Mouse (Mus musculus) stomach, embryonic 16.5 days (tissue): ENCODE data around the gene Fxyd4. TPM values are rescaled to one million over a fixed set of nuclear protein-coding genes. Genes with fewer than 3 reads are reported as not detected.
A peak's percentile ranks its signal among the peaks of the same experiment; 100 is the strongest.

Experiments used
- ATAC-seq: fragments of 200-750 bp; cut with Nextera tagmentation; 2 replicates; pipeline ENCODE4 v1.8.0; 2017; ENCODE audit warnings: moderate number of reproducible peaks, moderate TSS enrichment; ENCODE audit not compliant: insufficient read depth, low FRiP score
- H3K27ac ChIP-seq: fragments of 300-500 bp; sonication (generic); 2 replicates; pipeline ENCODE4 v1.5.1; 2014; ENCODE audit warnings: low read length
- H3K27me3 ChIP-seq: fragments of 300-500 bp; sonication (generic); 2 replicates; pipeline ENCODE4 v1.6.1; 2014; ENCODE audit warnings: low read length, control low read depth, mixed read lengths; ENCODE audit not compliant: control insufficient read depth, insufficient read depth
- H3K36me3 ChIP-seq: fragments of 300-500 bp; sonication (generic); 2 replicates; pipeline ENCODE4 v1.6.1; 2014; ENCODE audit warnings: low read length; ENCODE audit not compliant: control insufficient read depth, insufficient read depth
- H3K4me1 ChIP-seq: fragments of 300-500 bp; sonication (generic); 2 replicates; pipeline ENCODE4 v1.6.1; 2014; ENCODE audit warnings: low read length, control low read depth, mixed read lengths; ENCODE audit not compliant: control insufficient read depth, insufficient read depth
- H3K4me2 ChIP-seq: fragments of 300-500 bp; sonication (generic); 2 replicates; pipeline ENCODE4 v1.6.1; 2014; ENCODE audit warnings: low read depth, low read length, mixed read lengths
- H3K4me3 ChIP-seq: fragments of 300-500 bp; sonication (generic); replicated peaks from 2 replicates; pipeline ENCODE4 v1.5.1; 2014; ENCODE audit warnings: mild to moderate bottlenecking, low read length
- H3K9ac ChIP-seq: fragments of 300-500 bp; sonication (generic); 2 replicates; pipeline ENCODE4 v1.6.1; 2014; ENCODE audit warnings: low read length
- H3K9me3 ChIP-seq: fragments of 300-500 bp; sonication (generic); replicated peaks from 2 replicates; pipeline ENCODE4 v1.6.1; 2016; ENCODE audit warnings: low read length, control low read depth; ENCODE audit not compliant: control insufficient read depth
- WGBS: fragments of 180-500 bp; shearing (Covaris S2); extraction: QIAGEN DNeasy Blood & Tissue Kit; methylation state at CpG from one replicate; pipeline ENCODE4 v1.1.7; 2014; 5-methylcytosine and 5-hydroxymethylcytosine counted together
- polyA plus RNA-seq: library from polyadenylated mRNA; unstranded; fragments of >200 nt; fragmentation: Nextera tagmentation; extraction: Ambion mirVana; gene quantifications from 2 replicates; pipeline ENCODE4 v1.2.1, GENCODE M21; 2015

Gene Fxyd4
- 2.4 and 4.2 TPM in 2 replicates for polyA plus RNA-seq

DNA sequence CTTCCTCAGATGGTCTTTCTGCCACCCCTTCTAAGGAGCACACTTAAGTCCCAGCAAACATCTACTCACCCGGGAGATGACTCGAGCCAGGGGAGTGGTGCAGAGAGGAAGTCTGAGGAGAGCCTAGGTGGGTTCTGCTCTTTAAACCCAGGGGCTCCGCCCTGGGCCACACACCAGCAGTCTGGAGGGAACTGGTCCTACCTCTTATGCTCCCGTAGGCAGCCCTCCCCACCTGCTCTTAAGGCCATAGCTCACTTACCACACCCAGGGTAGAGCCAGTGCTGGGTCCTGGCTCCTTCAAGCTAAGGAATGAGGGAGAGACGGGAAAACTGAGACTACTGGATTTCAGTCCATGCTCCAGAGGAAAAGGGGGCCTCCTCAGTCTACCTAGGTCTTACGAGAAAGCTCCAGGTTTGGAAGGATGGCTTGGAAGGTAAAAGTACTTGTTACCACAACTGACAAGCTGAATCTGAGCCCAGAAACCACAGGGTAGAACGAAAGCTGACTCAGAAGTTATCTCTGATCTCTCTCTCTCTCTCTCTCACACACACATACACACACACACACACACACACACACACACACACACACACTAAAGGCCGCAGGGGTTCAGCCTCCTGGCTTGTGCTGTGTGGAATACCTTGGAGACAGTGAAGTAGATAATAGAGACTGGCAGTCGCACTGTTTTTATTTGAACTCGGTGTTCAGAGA is at the start of gene Fxyd4:
Gene Fxyd4 (minus strand): TSS at position 471 of the 711 bp plus-strand sequence.
- no peak within 1 kb of the TSS for H3K27ac ChIP-seq
- no peak within 1 kb of the TSS for H3K4me2 ChIP-seq
- H3K27me3 ChIP-seq: no peaks in the 10 kb centered on the region
- 56% methylated on average over 10 of the region's 10 CpGs for WGBS
- no peaks in the 10 kb centered on the region for H3K4me1 ChIP-seq
- no peak within 1 kb of the TSS for H3K4me3 ChIP-seq
- ATAC-seq: peak; percentile 71
- no peaks in the 10 kb centered on the region for H3K36me3 ChIP-seq
- H3K9ac ChIP-seq: no peak within 1 kb of the TSS
- no peaks in the 10 kb centered on the region for H3K9me3 ChIP-seq

DNA sequence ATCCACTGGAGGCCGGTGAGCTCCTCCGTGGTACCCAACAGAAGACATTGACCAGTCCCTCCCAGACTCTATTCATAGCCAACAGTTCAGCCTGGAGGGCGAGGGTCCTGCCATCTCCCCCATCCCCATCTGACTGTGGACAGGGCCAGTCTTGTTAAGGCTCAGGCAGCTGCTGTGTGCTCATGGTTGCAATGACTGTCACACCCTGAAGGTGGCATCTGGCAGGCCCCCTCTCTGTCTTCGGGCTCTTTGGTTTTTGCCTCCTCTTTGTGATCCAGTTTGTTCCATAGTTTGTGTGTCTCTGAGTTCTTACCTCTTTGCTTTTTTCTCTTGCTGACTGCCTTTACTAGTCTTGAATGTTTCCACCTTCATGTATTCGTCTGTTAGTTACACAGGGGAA is 49.7 kb upstream of the Fxyd4 start:
- ATAC-seq: no peak
- Histone ChIP-seq H3K9ac (no peak overlapping the region), H3K4me1 (no peaks in the 10 kb centered on the region), H3K9me3 (no peaks in the 10 kb centered on the region), H3K36me3 (no peaks in the 10 kb centered on the region), H3K4me2 (no peak overlapping the region), H3K4me3 (no peak overlapping the region), H3K27ac (no peak overlapping the region), H3K27me3 (no peaks in the 10 kb centered on the region)
- WGBS: 58% methylated on average over 5 of the region's 5 CpGs

DNA sequence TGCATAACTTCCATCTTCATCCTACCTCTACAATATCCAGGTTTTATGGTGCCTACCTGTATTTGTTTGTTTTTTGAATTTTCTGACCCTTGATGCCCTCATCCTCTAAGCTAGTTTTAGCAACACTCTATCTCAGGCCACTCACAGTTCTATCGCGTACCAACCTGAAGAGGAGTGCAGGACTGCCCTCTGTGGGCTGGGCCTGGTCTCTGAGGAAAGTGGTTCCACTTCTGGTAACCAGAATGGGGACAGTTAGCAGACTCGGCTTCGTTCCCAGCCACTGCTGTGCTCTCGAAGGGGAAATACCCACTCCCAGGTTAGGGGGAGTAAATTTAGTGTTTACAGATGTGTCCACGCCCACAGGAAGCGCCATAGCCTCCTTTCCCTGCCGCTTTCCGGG is 29.2 kb upstream of the Fxyd4 start:
- H3K4me2 ChIP-seq: no peak overlapping the region
- H3K9ac ChIP-seq: no peak overlapping the region
- no peaks in the 10 kb centered on the region for H3K9me3 ChIP-seq
- H3K4me3 ChIP-seq: no peak overlapping the region
- H3K36me3 ChIP-seq: no peaks in the 10 kb centered on the region
- H3K4me1 ChIP-seq: no peaks in the 10 kb centered on the region
- whole genome bisulfite sequencing: 36% methylated on average over 9 of the region's 9 CpGs
- no peaks in the 10 kb centered on the region for H3K27me3 ChIP-seq
- no peak for ATAC-seq
- H3K27ac ChIP-seq: no peak overlapping the region

DNA sequence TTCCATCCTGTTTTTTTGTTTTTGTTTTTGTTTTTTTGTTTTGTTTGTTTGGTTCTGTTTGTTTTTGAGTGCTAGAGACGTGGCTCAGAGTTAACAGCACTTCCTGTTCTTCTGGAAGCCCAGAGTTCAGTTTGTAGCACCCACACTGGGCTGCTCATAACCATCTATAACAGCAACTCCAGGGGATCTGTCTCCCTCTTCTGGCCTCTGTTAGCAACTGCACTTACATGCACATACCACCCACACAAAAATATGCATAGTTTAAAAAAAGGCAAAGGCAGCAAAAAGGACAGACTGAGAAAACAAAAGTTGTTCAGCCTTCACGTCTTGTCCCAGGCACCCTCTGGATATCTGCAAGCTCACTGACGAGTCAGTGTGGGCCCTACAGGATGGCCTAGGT is 25.7 kb upstream of the Fxyd4 start:
- H3K4me1 ChIP-seq: no peaks in the 10 kb centered on the region
- no peaks in the 10 kb centered on the region for H3K27me3 ChIP-seq
- H3K9ac ChIP-seq: no peak overlapping the region
- WGBS: 82% methylated on average over 3 of the region's 3 CpGs
- H3K27ac ChIP-seq: no peak overlapping the region
- no peaks in the 10 kb centered on the region for H3K36me3 ChIP-seq
- no peak for ATAC-seq
- no peak overlapping the region for H3K4me2 ChIP-seq
- no peak overlapping the region for H3K4me3 ChIP-seq
- H3K9me3 ChIP-seq: no peaks in the 10 kb centered on the region

DNA sequence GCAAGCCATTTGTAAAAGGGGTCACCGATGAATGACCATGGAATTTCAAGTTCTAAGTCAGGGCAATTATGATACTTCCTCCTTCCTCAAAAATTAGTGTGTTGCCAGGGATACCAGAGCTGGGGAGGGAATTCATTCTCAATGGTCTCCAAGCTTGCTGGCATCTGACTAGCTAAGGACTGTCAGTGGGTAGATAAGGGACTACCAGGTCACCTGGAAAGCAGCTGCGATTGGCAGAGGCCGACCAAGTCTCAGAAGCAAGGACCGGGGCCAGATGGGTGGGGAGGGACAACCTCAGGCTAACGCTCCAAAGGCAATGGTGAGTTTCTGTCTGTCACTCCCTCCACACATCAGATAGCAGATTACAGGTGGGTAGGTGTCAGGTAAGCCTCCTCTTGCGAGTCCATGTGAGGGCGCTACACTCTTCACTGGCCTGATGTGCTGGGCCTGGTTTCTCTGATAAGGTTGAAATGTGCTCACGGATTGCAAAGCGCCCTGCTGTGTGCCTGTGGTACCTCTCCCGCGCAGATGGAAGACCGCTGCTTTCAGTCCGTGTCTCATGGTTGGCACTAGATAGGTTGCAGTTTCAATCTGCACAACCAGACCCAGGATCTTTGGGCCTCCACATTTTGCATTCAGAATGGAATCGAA is 19.5 kb upstream of the Fxyd4 start:
- Histone ChIP-seq H3K36me3 (no peaks in the 10 kb centered on the region), H3K9ac (0 out of 2 replicates have a peak overlapping the region, but pooled peaks have one; percentile 7), H3K4me2 (no peak overlapping the region; the same call in 1 of the 2 replicates), H3K27me3 (no peaks in the 10 kb centered on the region), H3K4me1 (no peaks in the 10 kb centered on the region), H3K4me3 (no peak overlapping the region), H3K27ac (no peak overlapping the region), H3K9me3 (0 out of 2 replicates have a peak, but pooled peaks cover 3% of the 10 kb centered on the region)
- WGBS: 23% methylated on average over 14 of the region's 14 CpGs
- ATAC-seq: no peak

DNA sequence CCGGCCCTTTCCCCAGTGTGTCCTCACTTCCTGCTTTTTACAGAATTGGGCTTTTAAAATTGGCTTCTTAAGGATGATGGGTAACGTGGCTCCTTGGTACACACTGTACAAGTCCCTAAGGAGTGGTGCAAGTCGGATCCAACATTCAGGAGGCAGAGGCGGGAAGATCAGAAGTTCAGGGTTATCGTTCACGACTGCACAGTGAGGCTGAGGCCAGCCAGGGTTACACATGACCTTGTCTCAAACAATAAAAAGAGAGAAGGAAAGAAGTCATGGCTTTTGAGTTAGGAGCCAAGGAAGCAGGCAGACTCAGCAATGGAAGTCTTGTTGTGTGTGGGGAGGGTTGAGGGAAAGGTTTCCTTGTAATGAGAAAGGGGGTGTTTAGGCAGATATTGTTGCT is 18.7 kb upstream of the Fxyd4 start:
- Histone ChIP-seq H3K36me3 (no peaks in the 10 kb centered on the region), H3K27ac (no peak overlapping the region)

DNA sequence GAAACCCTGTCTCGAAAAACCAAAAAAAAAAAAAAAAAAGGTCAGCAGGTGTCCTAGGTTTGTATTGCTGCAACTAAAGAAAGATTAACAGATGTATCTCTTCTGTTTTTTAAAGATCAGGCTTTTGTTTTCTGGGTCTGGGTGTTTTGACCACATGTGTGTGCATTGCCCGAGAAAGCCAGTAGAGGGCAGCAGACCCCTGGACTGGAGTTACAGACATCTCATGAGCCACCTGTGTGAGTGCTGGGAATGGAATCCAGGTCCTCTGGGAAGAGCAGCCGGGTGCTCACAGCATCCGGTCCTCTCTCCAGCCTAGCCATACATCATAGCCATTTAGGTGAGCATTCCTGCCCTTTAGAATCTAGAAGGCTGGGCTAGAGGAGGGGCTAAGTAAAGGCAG is 14.8 kb upstream of the Fxyd4 start:
- Histone ChIP-seq H3K4me3 (no peak overlapping the region), H3K9ac (no peak overlapping the region), H3K27ac (no peak overlapping the region), H3K4me1 (no peaks in the 10 kb centered on the region), H3K4me2 (no peak overlapping the region), H3K27me3 (no peaks in the 10 kb centered on the region), H3K9me3 (0 out of 2 replicates have a peak, but pooled peaks cover 3% of the 10 kb centered on the region), H3K36me3 (no peaks in the 10 kb centered on the region)
- 89% methylated on average over 4 of the region's 4 CpGs for WGBS
- no peak for ATAC-seq

More for the DNA sequence above, 18.7 kb upstream of the Fxyd4 start:
- Histone ChIP-seq H3K27me3 (no peaks in the 10 kb centered on the region), H3K4me2 (no peak overlapping the region), H3K4me3 (no peak overlapping the region), H3K4me1 (no peaks in the 10 kb centered on the region), H3K9ac (no peak overlapping the region), H3K9me3 (0 out of 2 replicates have a peak, but pooled peaks cover 3% of the 10 kb centered on the region)
- ATAC-seq: no peak
- WGBS: 63% methylated on average over 6 of the region's 6 CpGs

DNA sequence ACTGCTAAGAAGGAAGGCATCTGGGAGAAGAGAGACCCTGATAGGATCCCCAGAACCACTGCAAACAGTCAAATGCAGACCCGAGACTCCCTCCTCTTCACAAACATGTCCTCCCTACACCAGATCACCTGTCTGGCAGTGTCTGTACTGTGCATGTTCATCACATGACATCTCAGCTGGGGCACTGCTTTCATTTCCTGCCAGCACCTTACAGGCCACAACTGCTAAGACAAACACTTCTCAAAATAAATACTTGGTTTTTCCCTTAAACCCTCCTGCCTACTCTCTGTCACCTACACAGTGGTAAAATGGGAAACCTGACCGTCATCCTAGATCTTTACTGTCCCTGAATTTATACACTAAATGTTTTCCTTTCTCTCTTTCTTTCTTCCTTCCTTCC is 6.4 kb upstream of the Fxyd4 start:
- ATAC-seq: no peak
- Histone ChIP-seq H3K27ac (no peak overlapping the region), H3K36me3 (no peaks in the 10 kb centered on the region), H3K4me2 (no peak overlapping the region), H3K27me3 (no peaks in the 10 kb centered on the region), H3K4me1 (no peaks in the 10 kb centered on the region), H3K9ac (no peak overlapping the region), H3K9me3 (no peaks in the 10 kb centered on the region), H3K4me3 (no peak overlapping the region)
- WGBS: 85% methylated on average over 2 of the region's 2 CpGs

DNA sequence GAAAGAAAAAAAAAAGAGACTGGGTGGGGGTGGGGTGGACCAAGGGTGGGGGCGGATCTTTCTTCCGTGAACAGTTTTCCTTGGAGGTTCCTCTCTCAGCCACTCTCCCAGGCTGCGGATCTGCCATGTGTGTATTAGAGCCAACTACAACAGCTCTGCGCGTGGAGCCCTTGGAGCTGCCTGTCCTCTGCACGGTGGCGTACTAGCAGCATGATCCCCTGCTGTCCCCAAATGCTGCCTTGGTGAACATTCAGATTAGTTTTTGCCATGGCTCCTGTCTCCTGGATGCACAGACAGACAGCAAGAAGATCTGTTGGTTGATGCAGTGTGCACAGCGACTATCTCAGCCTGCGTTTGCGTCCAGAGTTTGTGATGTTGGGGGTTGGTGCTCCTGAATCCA is 5.3 kb upstream of the Fxyd4 start:
- Histone ChIP-seq H3K4me3 (no peak overlapping the region), H3K27ac (no peak overlapping the region), H3K4me2 (no peak overlapping the region), H3K9me3 (no peaks in the 10 kb centered on the region), H3K4me1 (no peaks in the 10 kb centered on the region), H3K9ac (no peak overlapping the region), H3K36me3 (no peaks in the 10 kb centered on the region), H3K27me3 (no peaks in the 10 kb centered on the region)
- ATAC-seq: no peak
- 81% methylated on average over 10 of the region's 10 CpGs for WGBS
